Mouse (Mus musculus) liver, embryonic 14.5 days (tissue): ENCODE measurements around the gene Smim11.

Source experiments
- CTCF ChIP-seq: IDR thresholded peaks from 2 replicates; pipeline ENCODE4 v1.5.1; 2016; ENCODE audit warnings: antibody characterized with exemption, low read depth, control low read depth
- EP300 ChIP-seq: IDR thresholded peaks from 2 replicates; pipeline ENCODE4 v1.6.1; 2016; ENCODE audit warnings: antibody characterized with exemption, low read depth

DNA sequence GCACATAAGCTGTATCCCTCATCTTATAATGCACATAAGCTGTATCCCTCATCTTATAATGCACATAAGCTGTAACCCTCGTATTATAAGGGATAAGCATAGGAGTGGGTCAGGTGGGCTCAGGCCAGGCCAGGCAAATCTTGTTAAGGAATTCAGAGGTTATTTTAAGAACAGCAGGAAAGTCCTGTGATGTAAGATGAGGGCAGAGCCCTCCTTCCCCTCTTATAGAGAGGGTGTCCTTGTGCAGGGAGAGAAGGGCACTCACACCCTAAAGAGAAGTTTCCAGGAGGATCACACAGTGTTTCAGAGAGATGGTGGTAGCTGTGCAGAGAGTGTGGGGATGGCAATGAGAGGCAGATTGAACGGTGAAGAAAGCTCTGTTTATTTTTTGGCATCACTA is 5.8 kb upstream of the Smim11 start:
- TF ChIP-seq CTCF (no peak), EP300 (no peak)
